Mouse (Mus musculus): ENCODE data around the gene Bgn. TPM values are rescaled to one million over a fixed set of nuclear protein-coding genes. Genes with fewer than 3 reads are reported as not detected.

Gene Bgn
- total RNA-seq, 2 experiments from 2014 or later, result 15.5 to 19.3 TPM

- no peak for DNase-seq
Measured at GRCm38 (mm10) chrX:73490186-73490585, 6.8 kb downstream of the Bgn start.

- DNase-seq, result no peak
Measured at GRCm38 (mm10) chrX:73490804-73491203, 7.4 kb downstream of the Bgn start.

GRCm38 (mm10) chrX:73493567-73493966, 10.2 kb downstream of the Bgn start:
- DNase-seq, result peak in 1 of 2 experiments; percentile 47

GRCm38 (mm10) chrX:73496746-73497145, 13.3 kb downstream of the Bgn start:
- DNase-seq, result no peak

GRCm38 (mm10) chrX:73505130-73505735, 21.8 kb downstream of the Bgn start:
- DNase-seq, result no peak

- DNase-seq, result no peak
Measured at GRCm38 (mm10) chrX:73506577-73506976, 23.2 kb downstream of the Bgn start.

- DNase-seq, result no peak
Measured at GRCm38 (mm10) chrX:73509209-73509608, 25.8 kb downstream of the Bgn start.

- DNase-seq, result peak; percentile 60 to 66
Measured at GRCm38 (mm10) chrX:73512904-73513303, 29.5 kb downstream of the Bgn start.

- DNase-seq, result peak in 1 of 2 experiments; percentile 35
Measured at GRCm38 (mm10) chrX:73516556-73516955, 33.2 kb downstream of the Bgn start.

- no peak for DNase-seq
Measured at GRCm38 (mm10) chrX:73517060-73517600, 33.7 kb downstream of the Bgn start.

GRCm38 (mm10) chrX:73520692-73521091, 37.3 kb downstream of the Bgn start:
- no peak for DNase-seq

- no peak for DNase-seq
Measured at GRCm38 (mm10) chrX:73524318-73525222, 41.2 kb downstream of the Bgn start.

GRCm38 (mm10) chrX:73525223-73526140, 42.1 kb downstream of the Bgn start:
- no peak for DNase-seq

- DNase-seq, result no peak
Measured at GRCm38 (mm10) chrX:73526410-73526887, 43.0 kb downstream of the Bgn start.

GRCm38 (mm10) chrX:73537875-73538274, 54.5 kb downstream of the Bgn start:
- no peak for DNase-seq

- no peak for DNase-seq
Measured at GRCm38 (mm10) chrX:73543340-73543739, 59.9 kb downstream of the Bgn start.

Other genes starting within 250 kb of the Bgn start
- gene Xlr4c, start 240.5 kb upstream of the Bgn start, total RNA-seq (2021), result under 1 TPM in 1 of 2 experiments, not detected in 1; 0.73 TPM
- not detected for gene Xlr3c, start 218.2 kb upstream of the Bgn start, total RNA-seq (2021)
- gene Xlr5a, start 190.6 kb upstream of the Bgn start, total RNA-seq (2021), result under 1 TPM in 1 of 2 experiments, not detected in 1; 0.33 TPM
- gene Xlr5c, start 190.6 kb upstream of the Bgn start, total RNA-seq (2021), result not detected
- gene Gm45015, start 146.8 kb upstream of the Bgn start, total RNA-seq (2021), result not detected
- gene Zfp275, start 141.0 kb upstream of the Bgn start, total RNA-seq (2021), result 10 to 100 TPM; 11.4 to 11.5 TPM
- under 1 TPM in 1 of 2 experiments, not detected in 1; 0.15 TPM for gene Gm18336, start 84.9 kb upstream of the Bgn start, total RNA-seq (2021)
- 1 to 10 TPM; 2.1 to 2.9 TPM for gene Zfp92, start 72.5 kb upstream of the Bgn start, total RNA-seq (2021)
- not detected for gene Trex2, start 48.3 kb upstream of the Bgn start, total RNA-seq (2021)
- 1 to 10 TPM; 5.8 to 8.0 TPM for gene Haus7, start 24.6 kb upstream of the Bgn start, total RNA-seq (2021)
- 100 to 1,000 TPM; 151 to 152 TPM for gene Atp2b3, start 19.5 kb downstream of the Bgn start, total RNA-seq (2021)
- gene Dusp9, start 155.8 kb downstream of the Bgn start, total RNA-seq (2021), result under 1 TPM; 0.18 to 0.25 TPM
- 100 to 1,000 TPM; 107 to 123 TPM for gene Pnck, start 176.5 kb downstream of the Bgn start, total RNA-seq (2021)
- 100 to 1,000 TPM in 1 of 2 experiments, 10 to 100 TPM in 1; 92.0 to 100 TPM for gene Slc6a8, start 189.5 kb downstream of the Bgn start, total RNA-seq (2021)
- 10 to 100 TPM; 83.2 to 85.3 TPM for gene Bcap31, start 232.6 kb downstream of the Bgn start, total RNA-seq (2021)
- 10 to 100 TPM; 11.7 to 12.1 TPM for gene Abcd1, start 233.0 kb downstream of the Bgn start, total RNA-seq (2021)

Data from layer of hippocampus, postnatal 36 days (tissue).